Mouse (Mus musculus) erythroid progenitor cell, adult 5-6 weeks (primary cell): Measurements from ENCODE around the gene Hcrtr1. TPM values are rescaled to one million over a fixed set of nuclear protein-coding genes. Genes with fewer than 3 reads are reported as not detected.

Source experiments
- ATAC-seq: replicated peaks from 2 replicates; pipeline ENCODE4 v1.8.0; 2016; ENCODE audit warnings: moderate number of reproducible peaks, mild to moderate bottlenecking, moderate TSS enrichment, inconsistent platforms; ENCODE audit not compliant: poor library complexity, low FRiP score, severe bottlenecking
- total RNA-seq, 2 experiments: library from RNA; stranded (forward) in 1 of 2; stranded (reverse) in 1 of 2; fragments of 150-400 nt in 1 of 2; fragments of 186-747, 209-891 nt in 1 of 2; gene quantifications; 2 replicates each; pipeline versions ENCODE4 v1.2.3 to v1.2.4; 2015 to 2017; ENCODE audit warnings: low replicate concordance in 2 of 2

Gene Hcrtr1
- total RNA-seq (2015; ENCODE audit: low replicate concordance) = not detected in 2 replicates
- total RNA-seq (2017; ENCODE audit: low replicate concordance) = not detected in 2 replicates

DNA sequence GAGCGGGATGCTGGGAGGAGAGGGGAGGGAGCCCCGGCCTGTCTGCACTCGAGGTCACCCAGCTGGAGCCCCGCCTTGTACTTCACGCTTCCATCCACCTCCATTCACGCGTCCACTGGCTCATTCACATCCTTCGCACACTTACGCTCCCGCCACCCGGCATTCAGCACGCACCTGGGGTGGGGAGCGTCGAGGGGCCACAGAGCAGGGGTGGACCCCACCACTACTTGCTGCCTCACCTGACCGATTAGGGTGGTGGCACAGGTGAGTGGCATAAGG is at the start of gene Hcrtr1:
Gene Hcrtr1, minus strand, starts transcription at position 146 of the 279 bp plus-strand sequence.
- no peak for ATAC-seq

DNA sequence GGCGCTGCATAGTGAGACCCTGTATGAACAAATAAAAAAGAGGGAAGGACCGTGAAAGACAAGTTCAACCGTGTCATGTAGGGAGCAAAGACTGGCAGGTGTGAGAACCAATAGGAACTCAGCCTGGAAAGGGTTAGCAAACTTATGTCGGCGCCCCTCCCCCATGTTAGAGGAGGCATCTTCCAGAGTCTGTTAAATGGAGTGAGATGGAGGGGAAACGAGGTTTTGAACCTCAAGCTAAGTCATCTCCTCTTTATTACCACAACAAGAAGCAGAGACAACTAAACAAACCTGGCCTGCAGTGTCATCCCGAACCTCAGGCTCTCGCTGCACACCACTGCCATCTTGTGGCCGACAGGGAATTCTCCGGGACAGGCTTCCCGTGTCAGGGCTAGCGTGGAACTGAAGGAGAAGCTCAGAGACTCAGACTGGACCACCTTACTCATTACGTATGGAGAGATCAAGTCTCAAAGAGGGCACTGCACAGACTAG is 49.7 kb upstream of the Hcrtr1 start:
- peak; percentile 87 for ATAC-seq

DNA sequence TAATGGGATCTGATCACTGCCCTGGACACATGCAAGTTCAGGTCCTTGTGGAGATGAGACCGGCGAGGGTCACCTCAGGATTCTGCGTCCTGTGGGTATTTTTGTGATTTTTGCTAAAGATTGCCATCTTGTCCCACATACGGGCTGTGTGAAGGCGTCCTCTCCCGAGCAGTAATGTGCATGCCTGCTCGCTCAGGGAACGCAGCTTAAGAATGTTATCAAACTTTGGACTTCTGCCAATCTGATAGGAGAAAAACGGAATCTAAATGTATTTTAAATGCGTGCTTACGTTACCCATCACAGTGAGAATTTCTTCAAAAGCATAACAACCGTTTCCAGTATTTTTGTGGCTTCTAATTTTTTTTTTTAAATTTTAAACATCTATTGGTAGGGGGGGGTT is 47.7 kb upstream of the Hcrtr1 start:
- ATAC-seq = no peak

DNA sequence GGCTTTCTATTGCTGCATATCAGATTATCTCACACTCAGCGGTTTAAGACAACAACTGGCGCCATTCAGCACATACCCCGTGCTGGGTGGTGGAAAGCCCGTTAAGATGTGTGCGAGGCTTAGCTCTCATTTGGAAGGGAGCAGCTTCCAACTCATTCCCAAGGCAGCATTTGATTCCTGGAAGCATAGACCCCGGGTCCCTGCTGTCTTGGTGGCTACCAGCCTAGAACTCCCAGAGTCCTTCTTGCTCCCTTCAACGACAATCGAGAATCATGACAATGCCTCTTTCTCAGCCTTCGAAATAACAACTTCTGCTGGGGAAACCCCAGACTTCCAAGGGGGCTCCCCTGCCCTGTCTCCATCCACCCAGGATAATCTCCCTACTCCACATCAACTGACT is 47.3 kb upstream of the Hcrtr1 start:
- ATAC-seq = no peak

DNA sequence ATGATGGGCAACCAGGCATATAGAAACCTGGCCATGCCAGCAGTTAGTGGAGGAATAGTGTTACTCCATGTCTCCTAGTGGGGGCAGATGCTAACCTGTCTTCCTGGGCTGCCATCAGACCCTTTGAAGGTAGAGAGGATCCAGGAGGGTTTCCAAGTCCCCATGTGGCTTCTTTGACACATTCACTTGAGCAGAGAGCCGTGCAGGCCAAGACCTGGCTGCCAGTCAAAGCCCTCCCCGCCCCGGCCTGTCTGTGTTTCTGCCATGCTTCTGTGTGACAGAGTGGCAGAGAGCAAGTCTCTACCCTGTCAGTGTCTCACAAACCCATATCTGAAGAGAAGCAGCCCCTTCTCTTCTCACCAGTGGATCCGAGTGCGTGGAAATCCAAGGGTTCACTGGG is 44.7 kb upstream of the Hcrtr1 start:
- no peak for ATAC-seq

DNA sequence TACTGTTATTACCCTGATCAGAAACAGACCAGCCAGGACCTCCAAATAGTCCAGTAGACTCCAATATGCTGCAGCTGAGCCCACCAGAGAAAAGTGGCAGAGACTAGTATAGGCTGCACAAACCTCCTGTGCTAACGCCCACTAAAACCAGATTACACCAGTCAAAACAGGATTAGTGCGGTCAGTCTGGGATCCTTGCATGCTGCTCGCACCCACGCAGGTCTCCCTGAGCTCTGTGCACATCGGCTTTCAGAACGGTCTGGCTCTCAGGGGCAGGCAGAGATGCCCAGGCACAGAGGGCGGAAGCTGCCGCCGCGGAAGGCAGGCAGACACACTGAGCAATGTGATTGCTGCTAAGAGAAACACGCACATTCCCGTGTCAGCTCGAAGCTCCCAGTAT is 43.9 kb upstream of the Hcrtr1 start:
- ATAC-seq = no peak

DNA sequence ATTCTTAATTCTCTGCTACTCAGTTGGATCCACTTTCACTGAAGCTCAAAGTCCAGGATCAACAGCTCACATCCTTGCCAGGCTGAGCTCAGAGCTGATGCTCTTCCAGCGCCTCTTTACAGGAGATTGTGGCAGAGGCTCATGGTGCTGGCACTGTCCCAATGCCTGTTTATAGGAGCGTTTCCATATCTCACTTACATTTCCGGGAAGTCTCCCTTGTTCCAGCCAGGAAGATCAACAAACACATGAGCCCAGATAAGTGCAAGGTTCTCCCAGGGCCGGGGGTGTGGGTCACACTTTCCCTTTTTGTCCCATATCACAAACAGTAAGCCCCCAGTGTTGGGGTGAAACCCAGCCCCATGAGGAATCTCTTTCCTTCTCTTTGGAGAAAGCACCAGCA is 42.7 kb upstream of the Hcrtr1 start:
- ATAC-seq = no peak

DNA sequence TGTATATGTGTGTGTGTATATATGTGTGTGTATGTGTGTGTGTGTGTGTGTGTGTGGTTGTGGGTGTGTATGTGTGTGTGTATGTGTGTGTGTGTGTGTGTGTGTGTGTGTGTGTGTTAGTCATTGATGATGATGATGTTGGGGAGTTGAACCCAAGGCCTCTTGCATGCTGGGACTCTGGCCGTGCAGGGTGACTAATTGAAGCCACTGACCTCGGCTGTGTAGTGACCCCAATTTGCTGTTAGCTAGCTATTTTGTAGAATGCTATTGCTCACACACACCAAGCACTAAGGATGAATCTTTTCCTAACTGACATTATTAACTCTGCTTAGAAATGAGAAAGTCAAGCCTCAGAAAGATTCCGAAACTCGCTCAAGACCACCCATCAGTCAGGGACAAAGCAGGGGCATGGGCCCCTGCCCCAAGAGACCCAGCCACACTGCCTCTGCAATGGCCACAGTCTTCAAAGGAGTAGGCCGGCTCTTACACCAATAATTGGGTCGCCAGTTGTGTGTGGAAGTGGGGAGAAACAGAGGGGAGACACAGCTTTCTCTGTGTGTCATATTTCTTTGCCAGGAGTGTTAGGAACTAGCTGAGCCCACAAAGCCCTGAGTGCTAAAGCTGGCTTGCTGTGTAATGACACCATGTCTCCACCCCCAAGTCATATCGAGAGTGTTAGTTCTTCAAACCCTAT is 41.9 kb upstream of the Hcrtr1 start:
- no peak for ATAC-seq

DNA sequence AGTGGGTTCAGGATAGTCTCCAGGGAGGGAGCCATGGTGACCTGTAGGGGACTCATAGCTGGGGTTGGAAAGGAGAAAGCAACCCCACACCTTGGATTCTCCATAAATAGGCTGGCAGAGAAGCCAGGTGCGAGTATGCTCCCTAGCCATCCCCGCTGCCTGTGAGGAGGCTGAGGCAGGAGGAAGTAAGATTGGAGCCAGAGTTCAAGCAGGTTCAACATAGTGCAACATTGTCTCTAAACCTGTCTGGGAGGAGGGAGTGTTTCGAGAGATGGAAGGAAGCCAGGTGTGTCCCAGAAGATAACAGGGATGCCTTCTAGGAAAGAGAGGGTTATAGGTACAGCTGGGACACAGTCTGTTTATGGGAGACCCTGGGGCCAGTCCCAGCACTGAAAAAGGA is 40.7 kb upstream of the Hcrtr1 start:
- no peak for ATAC-seq

DNA sequence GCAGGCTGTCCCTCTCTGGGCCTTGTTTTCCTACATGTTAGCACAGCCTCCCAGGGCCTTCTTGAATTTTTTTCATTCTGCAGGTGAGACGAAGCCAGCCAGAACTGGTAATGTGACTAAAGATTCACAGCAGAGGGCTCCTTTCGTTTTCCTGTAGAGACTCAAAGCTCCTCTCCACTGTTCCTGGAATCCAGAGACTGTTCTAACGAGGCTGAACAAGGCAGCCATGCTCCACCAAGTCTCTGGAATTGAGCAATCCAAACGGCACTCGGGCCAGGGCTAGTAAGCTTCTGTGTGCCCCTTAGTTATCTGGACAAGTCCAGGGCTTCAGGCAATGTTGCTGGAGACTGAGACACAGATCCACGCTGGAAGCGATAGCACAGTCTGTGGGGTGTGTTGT is 38.4 kb upstream of the Hcrtr1 start:
- ATAC-seq = no peak

DNA sequence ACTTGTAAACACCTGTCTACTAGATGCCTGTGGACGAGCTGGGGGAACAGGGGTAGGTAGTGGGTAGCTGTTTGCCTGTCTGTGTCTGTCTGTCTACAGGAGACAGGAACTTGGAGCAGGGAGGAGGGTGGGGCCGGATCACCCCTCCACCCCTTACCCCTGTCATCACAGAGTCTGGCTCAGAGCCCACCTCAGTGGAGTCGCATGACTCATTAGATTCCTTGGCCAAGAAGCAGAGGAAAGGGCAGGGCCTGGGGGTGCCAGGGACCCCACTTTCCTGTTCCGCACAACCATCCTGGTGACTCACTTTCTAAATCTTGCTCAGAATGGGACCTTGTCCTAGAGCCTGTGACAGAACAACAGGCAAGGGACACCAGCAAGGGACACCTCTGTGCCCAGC is 37.9 kb upstream of the Hcrtr1 start:
- no peak for ATAC-seq

DNA sequence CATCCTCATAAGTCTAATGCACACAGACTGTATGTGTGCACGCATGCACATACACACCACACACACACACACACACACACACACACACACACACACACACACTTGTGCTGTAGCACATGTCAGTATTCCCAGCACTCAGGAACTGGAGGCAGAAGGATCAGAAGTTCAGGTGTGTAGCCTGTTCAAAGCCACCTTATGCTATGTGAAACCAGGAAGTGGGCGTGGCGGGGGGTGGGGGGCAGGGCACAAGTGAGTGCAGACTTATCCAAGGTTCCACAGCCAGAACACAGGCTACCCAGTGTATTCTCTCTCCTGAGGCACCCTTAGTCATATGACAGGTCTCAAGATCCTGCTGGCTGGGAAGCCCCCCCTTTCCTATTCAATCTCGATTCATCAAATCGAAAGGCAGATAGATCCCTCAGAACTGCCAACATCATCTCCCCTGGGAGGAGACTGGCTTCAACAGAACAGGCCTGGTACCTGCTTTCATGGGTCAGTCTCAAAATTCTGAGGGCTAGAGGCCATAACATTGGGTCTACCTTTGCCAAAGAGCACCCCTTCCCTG is 37.1 kb upstream of the Hcrtr1 start:
- ATAC-seq = no peak

DNA sequence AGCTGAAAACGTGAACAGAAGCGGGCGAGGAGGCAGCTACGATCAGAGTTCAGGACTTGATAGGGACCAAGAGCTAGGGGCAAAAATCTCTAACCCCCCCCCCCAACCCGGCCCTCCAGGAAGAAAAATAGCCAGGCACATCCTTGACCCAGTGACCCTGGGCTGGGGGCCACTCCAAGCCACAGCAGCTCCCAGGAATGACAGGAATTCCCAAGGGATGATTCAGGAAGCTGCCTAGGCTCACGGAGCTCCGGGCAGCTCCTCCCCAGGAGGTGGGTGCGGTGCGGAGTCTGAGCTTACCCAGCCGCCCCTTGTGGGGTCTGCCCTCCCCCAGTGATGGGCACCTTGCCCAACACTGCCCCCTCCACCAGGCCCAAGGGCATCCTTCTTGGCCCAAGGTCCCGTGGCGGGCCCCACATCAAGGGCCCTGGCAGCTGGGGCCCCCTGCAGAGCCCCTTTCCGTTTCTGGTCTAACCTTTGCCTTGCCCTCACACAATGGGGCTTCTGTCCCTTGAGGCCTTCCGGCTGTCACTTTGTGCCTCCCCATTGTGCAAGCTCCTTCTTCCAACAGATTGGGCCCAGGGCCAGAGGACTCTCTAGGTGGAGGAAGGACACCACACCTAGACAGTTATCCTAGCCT is 36.0 kb upstream of the Hcrtr1 start, which contains the start of gene Tinagl1:
Gene Tinagl1, minus strand, starts transcription at position 51 of the 640 bp plus-strand sequence.
- ATAC-seq = no peak

DNA sequence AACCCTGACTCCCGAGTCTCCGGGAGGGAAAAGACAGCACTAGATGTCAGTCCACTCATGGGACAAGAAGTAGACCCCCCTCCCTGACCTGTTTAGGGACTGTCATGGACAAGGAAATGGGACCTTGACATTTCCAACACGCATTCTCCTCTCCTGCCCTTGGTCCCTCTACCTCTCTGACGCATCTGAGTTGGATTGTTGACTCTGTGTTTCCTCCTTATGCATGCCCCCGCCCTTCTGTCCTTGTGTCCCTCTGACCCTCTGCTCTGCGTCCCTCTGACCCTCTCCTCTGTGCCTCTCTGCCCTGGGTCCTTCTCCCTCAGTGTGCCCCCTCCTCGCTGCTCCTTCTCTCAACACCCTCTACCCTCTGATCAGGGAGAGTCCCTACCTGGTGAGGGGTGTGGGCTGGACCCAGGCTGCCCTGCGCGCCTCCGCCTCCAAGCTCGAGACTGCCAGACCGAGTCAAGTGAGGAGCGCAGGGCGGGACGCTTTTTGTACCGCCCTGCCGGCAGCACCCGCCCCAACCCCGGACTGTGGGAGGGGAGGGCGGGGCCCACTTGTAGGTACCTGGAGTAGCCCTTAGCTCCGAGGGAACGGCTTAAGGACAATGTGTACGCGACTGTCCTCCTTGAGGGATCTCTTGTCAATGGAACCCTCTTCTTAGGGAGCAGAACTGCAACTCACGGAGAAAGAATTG is 35.3 kb upstream of the Hcrtr1 start:
- peak; percentile 83 for ATAC-seq

DNA sequence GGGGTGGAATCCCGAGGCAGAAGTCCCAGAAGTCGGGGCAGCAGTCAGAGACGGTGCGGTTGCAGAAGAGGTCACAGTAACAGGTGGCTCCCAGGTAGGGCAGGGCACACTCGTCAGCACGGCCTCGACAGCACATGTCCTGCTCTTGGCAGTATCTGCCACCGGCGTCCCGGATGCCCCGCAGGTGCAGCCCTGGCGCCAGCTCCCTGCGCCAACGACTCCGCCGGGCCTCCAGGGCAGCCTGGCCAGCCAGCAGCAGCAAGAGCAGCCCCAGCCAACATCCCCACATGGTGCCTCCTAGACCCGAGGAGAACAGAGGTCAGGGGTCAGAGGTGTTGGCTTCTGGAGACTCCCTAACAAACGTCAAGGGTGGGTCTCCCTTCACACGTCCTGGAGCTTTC is 34.8 kb upstream of the Hcrtr1 start:
- peak; percentile 20 for ATAC-seq

DNA sequence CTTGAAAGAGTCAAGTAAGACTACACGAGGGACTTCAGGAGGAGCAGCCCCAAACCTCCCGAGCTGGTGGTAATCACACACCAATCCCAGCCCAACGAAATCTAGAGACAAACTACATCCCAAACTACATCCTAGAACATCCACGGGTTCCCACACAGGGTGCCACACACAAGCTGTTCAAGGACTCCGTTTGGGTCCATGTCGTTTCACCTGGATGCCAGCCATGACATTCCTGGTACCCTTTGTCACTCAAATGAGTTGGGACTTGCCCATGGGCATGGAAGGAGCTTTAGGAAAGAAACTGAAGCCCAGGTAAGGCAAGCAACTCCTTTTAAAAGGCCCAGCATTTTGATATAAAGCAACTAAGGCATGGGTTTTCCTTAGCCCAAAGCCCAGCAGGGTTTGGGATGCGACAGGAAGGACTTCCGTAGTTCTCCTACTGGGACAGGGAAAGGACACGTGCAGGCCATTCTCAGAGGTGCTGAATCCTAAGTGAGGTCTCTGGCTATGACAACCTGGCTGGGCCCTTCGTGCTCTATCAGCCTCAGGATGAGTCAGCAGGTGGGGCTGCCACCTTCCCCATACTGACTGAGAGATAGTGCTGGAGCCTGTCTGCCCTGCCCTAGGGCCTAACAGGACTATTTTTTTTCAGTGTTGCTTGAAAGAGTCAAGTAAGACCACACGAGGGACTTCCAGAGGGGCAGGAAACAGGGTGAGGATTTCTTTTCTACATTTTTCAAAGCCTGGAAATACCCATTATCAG is 34.1 kb upstream of the Hcrtr1 start:
- ATAC-seq = peak; percentile 82

DNA sequence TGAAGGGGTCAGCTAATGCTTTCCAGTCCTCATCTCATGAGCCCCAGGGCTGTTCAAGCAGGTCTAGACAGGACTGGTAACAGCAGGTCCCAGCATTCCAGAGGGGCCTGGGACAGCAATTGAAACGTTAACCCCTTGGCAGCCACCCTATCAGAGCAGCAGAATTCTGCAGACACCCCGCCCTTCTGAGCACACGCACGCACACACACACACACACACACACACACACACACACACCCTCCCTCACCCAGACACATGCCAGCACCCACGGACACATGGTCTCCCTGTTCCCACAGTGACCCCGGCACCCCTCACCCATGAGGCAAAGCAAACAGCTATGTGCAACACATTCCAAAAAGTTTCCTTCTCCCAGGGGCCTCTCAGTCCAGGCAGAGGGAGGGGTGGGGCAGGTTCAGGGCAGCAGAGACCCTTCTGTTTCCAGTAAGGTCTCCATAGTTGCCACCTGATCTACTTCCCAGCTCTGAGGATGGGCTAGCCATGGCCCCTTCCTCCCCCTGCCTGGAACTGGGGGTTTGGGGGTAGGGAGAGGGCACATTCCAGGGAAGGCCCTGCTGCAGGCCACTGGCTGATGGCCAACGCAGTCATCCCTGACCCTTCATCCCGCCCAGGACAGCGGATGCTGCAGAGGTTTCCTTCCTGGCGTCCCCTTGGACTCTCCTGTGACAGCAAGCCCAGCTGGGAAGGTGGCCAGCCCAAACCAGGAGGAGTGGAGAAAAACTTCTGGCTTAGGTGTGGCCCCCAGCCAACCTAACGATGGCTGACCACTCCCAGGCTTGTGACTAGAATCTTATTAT is 33.0 kb upstream of the Hcrtr1 start:
- ATAC-seq = no peak

DNA sequence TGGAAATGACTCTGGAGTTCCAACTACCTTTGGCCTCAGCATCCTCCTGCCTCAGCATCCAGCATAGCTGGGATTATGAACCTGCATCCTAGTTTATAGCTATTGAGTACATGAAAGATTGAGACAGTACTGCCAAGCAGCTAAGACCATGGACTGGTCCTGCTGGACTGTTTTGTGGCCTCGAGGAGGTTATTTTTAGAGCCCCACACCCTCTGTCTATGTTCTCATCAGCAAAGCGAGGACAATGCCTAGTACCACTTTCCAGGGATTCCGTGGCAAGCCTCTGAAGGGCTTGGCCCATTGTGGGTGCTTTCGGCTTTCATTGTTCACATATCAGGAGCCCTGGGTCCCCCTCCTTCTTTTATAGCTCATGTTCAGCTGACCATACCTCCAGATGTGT is 31.2 kb upstream of the Hcrtr1 start:
- no peak for ATAC-seq

DNA sequence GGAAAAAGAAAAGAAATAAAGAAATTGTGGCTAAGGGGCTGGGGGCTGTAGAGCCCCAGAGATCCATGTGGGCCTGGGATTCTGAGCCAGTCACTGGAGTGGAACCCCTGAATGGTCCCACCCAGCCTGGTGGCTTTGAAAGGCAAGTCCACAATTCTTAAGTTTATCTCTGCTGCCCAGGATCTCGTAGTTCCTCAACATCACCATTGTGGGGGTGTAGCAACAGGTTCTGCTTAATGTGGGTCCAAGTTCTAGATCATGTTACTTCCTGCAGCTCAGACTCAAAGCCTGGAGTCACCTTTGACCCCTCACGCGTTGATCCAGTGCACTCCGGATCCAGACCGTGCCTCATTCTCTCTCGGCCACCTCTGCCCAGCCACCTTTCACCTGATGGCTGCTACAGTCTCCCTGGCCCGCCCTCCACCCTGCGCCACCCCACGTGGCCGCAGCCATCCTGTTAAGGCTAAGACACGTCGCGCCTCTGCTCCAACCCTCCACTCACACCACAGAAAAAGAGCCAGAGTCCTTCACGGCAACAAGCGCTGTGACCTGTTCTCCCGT is 30.3 kb upstream of the Hcrtr1 start:
- ATAC-seq = no peak
